9 mouse cellular contexts compared by ENCODE assay signal in genomic region chr11:82888491-82888946, GRCm38 (mm10). TPM values are rescaled to one million over a fixed set of nuclear protein-coding genes. Genes with fewer than 3 reads are reported as not detected.
DNase-seq lines count a peak whose midpoint lies in the region; ATAC-seq lines count a peak whose summit lies in the region.
"Had no signal": no experiment of that assay in that cellular context is flagged by ENCODE, and none has a peak within 500 bp of the region (broad histone marks: within the 10 kb centered on the region; RNA-seq: fewer than 3 reads in every experiment).

No protein-coding gene starts in this region.

- H3K36me3 ChIP-seq in heart, embryonic 15.5 days: no peaks in the 10 kb centered on the region
- H3K36me3 ChIP-seq in heart, embryonic 10.5 days: no peaks in the 10 kb centered on the region
- H3K36me3 ChIP-seq in embryonic facial prominence, embryonic 10.5 days (replicated peaks): no peaks in the 10 kb centered on the region
- 0 out of 2 replicates have a peak, but pooled peaks cover 2% of the 10 kb centered on the region for H3K36me3 ChIP-seq in midbrain, embryonic 10.5 days

- no peak overlapping the region; the same call in 1 of the 2 replicates for H3K9ac ChIP-seq in heart, embryonic 15.5 days

- DNase-seq in heart, embryonic 10.5 days (ENCODE audit: low spot score): no peak
- DNase-seq in embryonic facial prominence, embryonic 10.5 days (ENCODE audit: low spot score): no peak
- DNase-seq in kidney, adult 8-10 months: peak; percentile 76 to 83
- no peak for DNase-seq in midbrain, embryonic 10.5 days (ENCODE audit: low spot score)
- no peak for DNase-seq in natural killer cell, adult 2 months (ENCODE audit: low spot score in 2 of 2)
- no peak for DNase-seq in gastrocnemius, postnatal 10 days
- DNase-seq in gastrocnemius, postnatal 36 days: no peak

- intact Hi-C loops in gastrocnemius, postnatal 36 days (cut with DNase I): no loop called here

- peaks cover 16% of the 10 kb centered on the region for H3K4me1 ChIP-seq in heart, embryonic 15.5 days (replicated peaks)
- peaks cover 19% of the 10 kb centered on the region for H3K4me1 ChIP-seq in heart, embryonic 10.5 days
- H3K4me1 ChIP-seq in embryonic facial prominence, embryonic 10.5 days: peaks cover 22% of the 10 kb centered on the region
- peaks cover 25% of the 10 kb centered on the region for H3K4me1 ChIP-seq in midbrain, embryonic 10.5 days

- H3K4me3 ChIP-seq in heart, embryonic 15.5 days: 0 out of 2 replicates have a peak overlapping the region, but pooled peaks have one; percentile 2
- no peak overlapping the region for H3K4me3 ChIP-seq in heart, embryonic 10.5 days
- H3K4me3 ChIP-seq in embryonic facial prominence, embryonic 10.5 days: 0 out of 2 replicates have a peak overlapping the region, but pooled peaks have one; percentile 17
- peak overlapping the region; percentile 7; the same call in 1 of the 2 replicates for H3K4me3 ChIP-seq in midbrain, embryonic 10.5 days

- peak overlapping the region; percentile 95 for H3K4me2 ChIP-seq in heart, embryonic 15.5 days

- no peak overlapping the region for H3K27ac ChIP-seq in heart, embryonic 15.5 days
- H3K27ac ChIP-seq in heart, embryonic 10.5 days: no peak overlapping the region
- no peak overlapping the region for H3K27ac ChIP-seq in embryonic facial prominence, embryonic 10.5 days (replicated peaks)
- no peak overlapping the region for H3K27ac ChIP-seq in midbrain, embryonic 10.5 days (replicated peaks)

- whole genome bisulfite sequencing in heart, embryonic 15.5 days: 55% methylated on average over 10 of the region's 10 CpGs
- 67% methylated on average over 10 of the region's 10 CpGs for WGBS in heart, embryonic 10.5 days
- WGBS in embryonic facial prominence, embryonic 10.5 days: 72% methylated on average over 10 of the region's 10 CpGs
- 79% methylated on average over 10 of the region's 10 CpGs for WGBS in midbrain, embryonic 10.5 days

- H3K9me3 ChIP-seq in heart, embryonic 15.5 days (replicated peaks): no peaks in the 10 kb centered on the region
- H3K9me3 ChIP-seq in heart, embryonic 10.5 days: no peaks in the 10 kb centered on the region
- no peaks in the 10 kb centered on the region for H3K9me3 ChIP-seq in embryonic facial prominence, embryonic 10.5 days
- no peaks in the 10 kb centered on the region for H3K9me3 ChIP-seq in midbrain, embryonic 10.5 days (replicated peaks)

- no peak for ATAC-seq in heart, embryonic 15.5 days (replicated peaks; ENCODE audit: insufficient number of reproducible peaks, insufficient read depth, low FRiP score, low read depth)

- H3K27me3 ChIP-seq in heart, embryonic 15.5 days: peaks cover 12% of the 10 kb centered on the region
- H3K27me3 ChIP-seq in heart, embryonic 10.5 days (ENCODE audit: insufficient read depth, poor library complexity, severe bottlenecking): peaks cover 17% of the 10 kb centered on the region; the same call in 1 of the 2 replicates
- H3K27me3 ChIP-seq in embryonic facial prominence, embryonic 10.5 days (replicated peaks; ENCODE audit: low read depth, poor library complexity, severe bottlenecking): peaks cover 7% of the 10 kb centered on the region; the same call in 1 of the 2 replicates
- peaks cover 11% of the 10 kb centered on the region for H3K27me3 ChIP-seq in midbrain, embryonic 10.5 days (ENCODE audit: low read depth, poor library complexity, severe bottlenecking)

RNA-seq across cellular contexts. Expression of gene Rad51d, which starts 1.9 kb away (rescaled TPM):
- polyA plus RNA-seq in heart, embryonic 15.5 days (2015; fragmentation: Nextera tagmentation; extraction: Ambion mirVana): 11.9 and 14.1 TPM in 2 replicates
- 14.2 and 16.6 TPM in 2 replicates for polyA plus RNA-seq in heart, embryonic 10.5 days (2016; fragmentation: Nextera tagmentation; extraction: Ambion mirVana)
- 13.7 and 14.7 TPM in 2 replicates for polyA plus RNA-seq in embryonic facial prominence, embryonic 10.5 days (2016; fragmentation: Nextera tagmentation; extraction: Ambion mirVana)
- polyA plus RNA-seq in midbrain, embryonic 10.5 days (2016; fragmentation: Nextera tagmentation; extraction: Ambion mirVana): 16.3 and 17.2 TPM in 2 replicates
- total RNA-seq in gastrocnemius, postnatal 10 days (2021): 1 to 10 TPM; 5.4 to 8.0 TPM
- 1 to 10 TPM; 2.9 to 4.0 TPM for total RNA-seq in gastrocnemius, postnatal 36 days (2021)

RNA-seq across cellular contexts. Expression of gene Fndc8, which starts 3.4 kb away (rescaled TPM):
- polyA plus RNA-seq in heart, embryonic 15.5 days (2015; fragmentation: Nextera tagmentation; extraction: Ambion mirVana): 0.08 and 0.14 TPM in 2 replicates
- 0.06 and 0.11 TPM in 2 replicates for polyA plus RNA-seq in heart, embryonic 10.5 days (2016; fragmentation: Nextera tagmentation; extraction: Ambion mirVana)
- 0.26 and 0.35 TPM in 2 replicates for polyA plus RNA-seq in embryonic facial prominence, embryonic 10.5 days (2016; fragmentation: Nextera tagmentation; extraction: Ambion mirVana)
- 0.28 and 0.34 TPM in 2 replicates for polyA plus RNA-seq in midbrain, embryonic 10.5 days (2016; fragmentation: Nextera tagmentation; extraction: Ambion mirVana)
- total RNA-seq in gastrocnemius, postnatal 10 days (2021): not detected
- not detected for total RNA-seq in gastrocnemius, postnatal 36 days (2021)
- total RNA-seq: ES-E14 had no signal

RNA-seq across cellular contexts. Expression of gene Rffl, which starts 17.5 kb away (rescaled TPM):
- 3.8 and 6.5 TPM in 2 replicates for polyA plus RNA-seq in heart, embryonic 15.5 days (2015; fragmentation: Nextera tagmentation; extraction: Ambion mirVana)
- polyA plus RNA-seq in heart, embryonic 10.5 days (2016; fragmentation: Nextera tagmentation; extraction: Ambion mirVana): 7.5 and 7.9 TPM in 2 replicates
- 11.3 and 11.5 TPM in 2 replicates for polyA plus RNA-seq in embryonic facial prominence, embryonic 10.5 days (2016; fragmentation: Nextera tagmentation; extraction: Ambion mirVana)
- polyA plus RNA-seq in midbrain, embryonic 10.5 days (2016; fragmentation: Nextera tagmentation; extraction: Ambion mirVana): 11.5 and 12.0 TPM in 2 replicates
- 1 to 10 TPM; 5.5 to 7.6 TPM for total RNA-seq in gastrocnemius, postnatal 10 days (2021)
- 1 to 10 TPM; 5.6 to 9.7 TPM for total RNA-seq in gastrocnemius, postnatal 36 days (2021)

RNA-seq across cellular contexts. Expression of gene Nle1, which starts 19.7 kb away (rescaled TPM):
- polyA plus RNA-seq in heart, embryonic 15.5 days (2015; fragmentation: Nextera tagmentation; extraction: Ambion mirVana): 17.7 and 25.9 TPM in 2 replicates
- 29.1 and 37.7 TPM in 2 replicates for polyA plus RNA-seq in heart, embryonic 10.5 days (2016; fragmentation: Nextera tagmentation; extraction: Ambion mirVana)
- polyA plus RNA-seq in embryonic facial prominence, embryonic 10.5 days (2016; fragmentation: Nextera tagmentation; extraction: Ambion mirVana): 41.2 and 45.6 TPM in 2 replicates
- 40.3 and 40.4 TPM in 2 replicates for polyA plus RNA-seq in midbrain, embryonic 10.5 days (2016; fragmentation: Nextera tagmentation; extraction: Ambion mirVana)
- total RNA-seq in gastrocnemius, postnatal 10 days (2021): 10 to 100 TPM; 11.1 to 18.7 TPM
- total RNA-seq in gastrocnemius, postnatal 36 days (2021): 10 to 100 TPM in 1 of 2 experiments, 1 to 10 TPM in 1; 9.1 to 10.5 TPM

RNA-seq across cellular contexts. Expression of gene Unc45b, which starts 21.8 kb away (rescaled TPM):
- polyA plus RNA-seq in heart, embryonic 15.5 days (2015; fragmentation: Nextera tagmentation; extraction: Ambion mirVana): 169 and 170 TPM in 2 replicates
- polyA plus RNA-seq in heart, embryonic 10.5 days (2016; fragmentation: Nextera tagmentation; extraction: Ambion mirVana): 185 and 294 TPM in 2 replicates
- 0.32 and 0.91 TPM in 2 replicates for polyA plus RNA-seq in embryonic facial prominence, embryonic 10.5 days (2016; fragmentation: Nextera tagmentation; extraction: Ambion mirVana)
- 0.26 and 0.30 TPM in 2 replicates for polyA plus RNA-seq in midbrain, embryonic 10.5 days (2016; fragmentation: Nextera tagmentation; extraction: Ambion mirVana)
- 100 to 1,000 TPM; 101 to 115 TPM for total RNA-seq in gastrocnemius, postnatal 10 days (2021)
- 100 to 1,000 TPM; 158 to 168 TPM for total RNA-seq in gastrocnemius, postnatal 36 days (2021)

Comparison
In these comparisons a context has a peak if more than half of its experiments do, and no peak if none do; other contexts are left out.
1. DNase-seq: peak in kidney, adult 8-10 months (2 of 2); none in heart, embryonic 10.5 days (single experiment), embryonic facial prominence, embryonic 10.5 days (single experiment), midbrain, embryonic 10.5 days (single experiment), natural killer cell, adult 2 months (0 of 2), gastrocnemius, postnatal 10 days (single experiment) and gastrocnemius, postnatal 36 days (0 of 2).